Mouse (Mus musculus): Measurements from ENCODE around the gene Epc2. TPM values are rescaled to one million over a fixed set of nuclear protein-coding genes. Genes with fewer than 3 reads are reported as not detected.
A peak's percentile ranks its signal among the peaks of the same experiment; 100 is the strongest.

The Epc2 gene
- total RNA-seq, 2 experiments from 2014 or later = 22.2 to 22.8 TPM

GRCm38 (mm10) chr2:49569862-49570777, 118.8 kb downstream of the Epc2 start:
- DNase-seq (ENCODE audit: low spot score in 2 of 2) = no peak

GRCm38 (mm10) chr2:49570778-49571101, 119.5 kb downstream of the Epc2 start:
- no peak for DNase-seq (ENCODE audit: low spot score in 2 of 2)

GRCm38 (mm10) chr2:49571159-49571920, 120.1 kb downstream of the Epc2 start:
- DNase-seq (ENCODE audit: low spot score in 2 of 2) = no peak

- no peak for DNase-seq (ENCODE audit: low spot score in 2 of 2)
These were observed 120.9 kb downstream of the Epc2 start for GRCm38 (mm10) chr2:49572111-49572642.

GRCm38 (mm10) chr2:49572684-49573083, 121.4 kb downstream of the Epc2 start:
- no peak for DNase-seq (ENCODE audit: low spot score in 2 of 2)

GRCm38 (mm10) chr2:49573282-49573681, 122.0 kb downstream of the Epc2 start:
- DNase-seq (ENCODE audit: low spot score in 2 of 2) = no peak

GRCm38 (mm10) chr2:49580585-49580984, 129.3 kb downstream of the Epc2 start:
- DNase-seq (ENCODE audit: low spot score in 2 of 2) = peak in 1 of 2 experiments; percentile 32

GRCm38 (mm10) chr2:49582546-49582945, 131.3 kb downstream of the Epc2 start:
- no peak for DNase-seq (ENCODE audit: low spot score in 2 of 2)

- DNase-seq (ENCODE audit: low spot score in 2 of 2) = no peak
These were observed 132.0 kb downstream of the Epc2 start for GRCm38 (mm10) chr2:49583311-49583710.

GRCm38 (mm10) chr2:49590450-49590849, 139.2 kb downstream of the Epc2 start:
- DNase-seq (ENCODE audit: low spot score in 2 of 2) = no peak

- DNase-seq (ENCODE audit: low spot score in 2 of 2) = no peak
These were observed 141.6 kb downstream of the Epc2 start for GRCm38 (mm10) chr2:49592926-49593325.

- no peak for DNase-seq (ENCODE audit: low spot score in 2 of 2)
These were observed 143.6 kb downstream of the Epc2 start for GRCm38 (mm10) chr2:49594886-49595285.

- DNase-seq (ENCODE audit: low spot score in 2 of 2) = no peak
These were observed 145.0 kb downstream of the Epc2 start for GRCm38 (mm10) chr2:49596318-49596717.

GRCm38 (mm10) chr2:49600021-49600681, 148.9 kb downstream of the Epc2 start:
- DNase-seq (ENCODE audit: low spot score in 2 of 2) = no peak

Other genes with a start within 250 kb of the Epc2 start
- 1 to 10 TPM in 1 of 2 experiments, under 1 TPM in 1; 0.54 to 1.1 TPM for gene Kif5c, start 167.8 kb downstream of the Epc2 start, total RNA-seq (2021)